Mouse (Mus musculus): Measurements from ENCODE around the gene Akr7a5.

DNA sequence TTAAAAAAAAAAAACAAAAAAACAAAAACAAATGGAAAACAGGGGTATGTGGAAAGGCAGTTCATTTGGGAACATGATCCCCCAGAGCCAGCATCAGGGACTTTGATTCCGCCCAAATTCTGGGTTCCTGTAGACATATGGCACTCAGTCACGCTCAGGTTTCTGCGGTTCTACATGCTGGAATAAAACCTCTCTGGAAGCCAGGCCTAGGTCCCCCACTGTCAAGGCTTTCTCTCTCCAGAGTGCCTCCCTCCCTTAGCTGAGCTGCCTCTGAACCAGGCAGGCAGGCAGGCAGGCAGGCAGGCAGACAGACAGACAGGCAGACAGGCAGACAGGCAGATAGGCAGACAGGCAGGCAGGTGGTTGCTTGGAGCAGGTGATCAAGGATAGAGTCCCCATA, 40.4 kb upstream of the Akr7a5 start:
- TF ChIP-seq CTCF (IDR thresholded peaks at IDR 0.05): no peak
- TF ChIP-seq EP300 (IDR thresholded peaks at IDR 0.05): no peak
